Mouse (Mus musculus) testis, adult 2 months (tissue): ENCODE results near the gene Cdkl5.

Experiments
- CTCF ChIP-seq: fragments of 200-500 bp; IDR thresholded peaks from 2 replicates; pipeline ENCODE4 v1.5.1; 2012; ENCODE audit warnings: low read depth, mild to moderate bottlenecking, inconsistent platforms, low read length, moderate library complexity; ENCODE audit not compliant: control insufficient read depth, insufficient read depth, insufficient replicate concordance
- POLR2A ChIP-seq: fragments of 200-500 bp; IDR thresholded peaks from 2 replicates; pipeline ENCODE4 v1.6.1; 2012; ENCODE audit warnings: low read depth, mild to moderate bottlenecking, inconsistent platforms, low read length, moderate library complexity; ENCODE audit not compliant: control insufficient read depth

- no peak for TF ChIP-seq POLR2A
- no peak for TF ChIP-seq CTCF
Observed at GRCm38 (mm10) chrX:160735650-160736049, 258.9 kb downstream of the Cdkl5 start, which contains the start of gene Ppef1.
